Mouse (Mus musculus) embryonic fibroblast, embryonic 13.5 days (primary cell): ENCODE measurements around the gene Mtus2. TPM values are rescaled to one million over a fixed set of nuclear protein-coding genes. Genes with fewer than 3 reads are reported as not detected.

Source experiments
- H3K27ac ChIP-seq: 2 replicates; pipeline ENCODE4 v1.5.1; 2012; ENCODE audit warnings: low read length, control low read depth, inconsistent platforms; ENCODE audit not compliant: insufficient read depth
- H3K4me1 ChIP-seq: 2 replicates; pipeline ENCODE4 v1.6.1; 2011; ENCODE audit warnings: low read length; ENCODE audit not compliant: control insufficient read depth, insufficient read depth
- H3K4me3 ChIP-seq: 2 replicates; pipeline ENCODE4 v1.5.1; 2011; ENCODE audit warnings: mild to moderate bottlenecking, control low read depth, low read length; ENCODE audit not compliant: insufficient read depth
- CTCF ChIP-seq: IDR thresholded peaks from 2 replicates; pipeline ENCODE4 v1.5.1; 2011; ENCODE audit warnings: mild to moderate bottlenecking, control low read depth, low read length, moderate library complexity, borderline replicate concordance; ENCODE audit not compliant: insufficient read depth
- POLR2A ChIP-seq: IDR thresholded peaks from 2 replicates; pipeline ENCODE4 v1.6.1; 2011; ENCODE audit warnings: low read depth, mild to moderate bottlenecking, control low read depth, low read length, moderate library complexity
- polyA plus RNA-seq: library from polyadenylated mRNA; stranded (reverse); fragments of >200 nt; gene quantifications from 2 replicates; pipeline ENCODE4 v1.2.4, GENCODE M21; 2011; ENCODE audit warnings: low read depth; ENCODE audit not compliant: missing spikeins, insufficient read length

The Mtus2 gene
- polyA plus RNA-seq, 1 experiment = 7.5 TPM

GRCm38 (mm10) chr5:148331926-148332621 is 375.0 kb downstream of the Mtus2 start:
- no peak for TF ChIP-seq POLR2A
- no peak for TF ChIP-seq CTCF
- Histone ChIP-seq H3K27ac (no peak overlapping the region), H3K4me1 (no peaks in the 10 kb centered on the region), H3K4me3 (no peak overlapping the region)

- no peaks in the 10 kb centered on the region for H3K4me1 ChIP-seq
- no peak for TF ChIP-seq POLR2A
- TF ChIP-seq CTCF = peak; percentile 65; the same call in 1 of the 2 replicates
- H3K27ac ChIP-seq = no peak overlapping the region
- no peak overlapping the region for H3K4me3 ChIP-seq
These were observed 375.5 kb downstream of the Mtus2 start for GRCm38 (mm10) chr5:148332622-148332974.

GRCm38 (mm10) chr5:148339126-148339525 is 382.0 kb downstream of the Mtus2 start:
- TF ChIP-seq POLR2A (no peak), CTCF (no peak)
- H3K4me3 ChIP-seq = no peak overlapping the region
- H3K4me1 ChIP-seq = peaks cover 7% of the 10 kb centered on the region; the same call in 1 of the 2 replicates
- no peak overlapping the region for H3K27ac ChIP-seq

- Histone ChIP-seq H3K4me1 (peaks cover 9% of the 10 kb centered on the region; the same call in 1 of the 2 replicates), H3K4me3 (no peak overlapping the region), H3K27ac (peak overlapping the region; percentile 56)
- TF ChIP-seq CTCF (no peak), POLR2A (no peak)
These were observed 385.1 kb downstream of the Mtus2 start for GRCm38 (mm10) chr5:148342061-148342741.

- Histone ChIP-seq H3K27ac (no peak overlapping the region), H3K4me1 (peaks cover 9% of the 10 kb centered on the region; the same call in 1 of the 2 replicates), H3K4me3 (no peak overlapping the region)
- TF ChIP-seq CTCF (no peak), POLR2A (no peak)
These were observed 387.3 kb downstream of the Mtus2 start for GRCm38 (mm10) chr5:148344374-148344773.

- TF ChIP-seq CTCF (no peak), POLR2A (no peak)
- no peak overlapping the region for H3K4me3 ChIP-seq
- H3K27ac ChIP-seq = no peak overlapping the region
- peaks cover 9% of the 10 kb centered on the region; the same call in 1 of the 2 replicates for H3K4me1 ChIP-seq
These were observed 389.4 kb downstream of the Mtus2 start for GRCm38 (mm10) chr5:148346543-148346942.

GRCm38 (mm10) chr5:148348153-148348552 is 391.0 kb downstream of the Mtus2 start:
- Histone ChIP-seq H3K4me3 (no peak overlapping the region), H3K27ac (no peak overlapping the region), H3K4me1 (0 out of 2 replicates have a peak, but pooled peaks cover 2% of the 10 kb centered on the region)
- TF ChIP-seq CTCF = no peak

- no peak for TF ChIP-seq CTCF
- TF ChIP-seq POLR2A = no peak
- Histone ChIP-seq H3K27ac (no peak overlapping the region), H3K4me3 (no peak overlapping the region), H3K4me1 (0 out of 2 replicates have a peak, but pooled peaks cover 2% of the 10 kb centered on the region)
These were observed 392.3 kb downstream of the Mtus2 start for GRCm38 (mm10) chr5:148349327-148350011.

GRCm38 (mm10) chr5:148353429-148353828 is 396.3 kb downstream of the Mtus2 start:
- H3K4me3 ChIP-seq = no peak overlapping the region
- no peaks in the 10 kb centered on the region for H3K4me1 ChIP-seq
- TF ChIP-seq POLR2A (no peak), CTCF (no peak)
- H3K27ac ChIP-seq = no peak overlapping the region

GRCm38 (mm10) chr5:148354536-148354935 is 397.4 kb downstream of the Mtus2 start:
- TF ChIP-seq CTCF (no peak), POLR2A (no peak)
- H3K4me1 ChIP-seq = no peaks in the 10 kb centered on the region
- no peak overlapping the region for H3K27ac ChIP-seq
- no peak overlapping the region for H3K4me3 ChIP-seq

- no peak for TF ChIP-seq CTCF
- TF ChIP-seq POLR2A = no peak
- Histone ChIP-seq H3K4me1 (0 out of 2 replicates have a peak, but pooled peaks cover under 1% of the 10 kb centered on the region), H3K27ac (no peak overlapping the region), H3K4me3 (no peak overlapping the region)
These were observed 398.7 kb downstream of the Mtus2 start for GRCm38 (mm10) chr5:148355822-148356221.
